Mouse (Mus musculus): Measurements from ENCODE around the gene Prkci. TPM values are rescaled to one million over a fixed set of nuclear protein-coding genes. Genes with fewer than 3 reads are reported as not detected.

Gene Prkci
- polyA plus RNA-seq (2012; rRNA removed; ENCODE audit: low replicate concordance), result 3.4 and 5.8 TPM in 2 replicates

DNA sequence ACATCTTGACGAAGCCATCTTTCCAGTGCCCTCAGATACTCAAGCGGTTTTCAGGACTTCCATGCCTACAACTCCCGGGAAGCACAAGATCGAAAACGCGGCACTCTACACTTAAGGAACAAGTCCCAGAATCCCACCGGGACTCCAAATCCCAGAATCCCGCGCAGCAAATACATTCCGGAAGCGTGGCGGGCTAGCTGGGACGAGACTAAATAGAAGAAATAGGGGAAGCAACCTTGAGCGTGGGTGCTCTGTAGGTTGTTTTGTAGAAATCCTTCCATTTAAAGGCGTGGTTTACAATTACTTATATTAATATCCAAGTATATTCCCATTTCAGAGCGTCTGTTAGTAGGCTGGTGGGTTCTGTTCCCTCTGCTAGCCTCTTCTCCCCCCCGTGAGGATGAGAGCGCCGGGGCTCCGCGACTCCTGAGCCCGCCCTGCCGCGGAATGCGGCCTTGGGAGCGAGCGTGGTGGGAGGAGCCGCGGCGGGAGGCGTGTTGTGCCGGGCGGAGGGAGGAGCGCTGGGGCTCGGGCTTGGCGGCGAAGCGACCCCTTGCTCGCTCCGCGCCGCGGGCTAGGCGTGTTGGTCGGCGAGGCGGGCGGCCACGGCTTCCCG is at the start of gene Prkci:
Gene Prkci (plus strand): TSS at position 465 of the 616 bp plus-strand sequence.

DNA sequence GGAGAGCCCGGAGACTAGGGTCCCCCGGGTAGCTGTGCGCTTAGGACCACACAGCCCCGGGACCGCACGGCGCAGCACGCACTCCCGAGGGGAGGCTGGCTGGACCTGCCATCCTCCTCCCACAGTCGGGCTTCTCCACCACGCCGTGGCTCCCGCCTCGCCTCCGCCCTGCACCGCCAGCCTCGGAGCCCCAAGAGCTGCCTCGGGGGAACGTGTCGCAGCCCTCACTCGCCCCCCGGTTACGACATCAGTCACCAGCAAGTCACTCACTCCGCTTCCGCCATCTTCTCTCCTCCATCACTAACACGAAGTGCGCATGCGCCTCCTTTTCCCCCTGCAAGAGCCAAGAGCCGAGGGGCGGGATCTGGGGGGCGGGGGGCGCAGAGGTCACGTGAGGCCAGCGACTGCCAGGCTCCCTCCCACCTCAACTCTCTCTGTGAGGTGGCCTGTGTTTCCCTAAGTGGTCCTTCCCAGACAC is 26.4 kb upstream of the Prkci start, which contains the start of gene Phc3:
Gene Phc3 (minus strand): TSS at position 312 of the 478 bp plus-strand sequence.

DNA sequence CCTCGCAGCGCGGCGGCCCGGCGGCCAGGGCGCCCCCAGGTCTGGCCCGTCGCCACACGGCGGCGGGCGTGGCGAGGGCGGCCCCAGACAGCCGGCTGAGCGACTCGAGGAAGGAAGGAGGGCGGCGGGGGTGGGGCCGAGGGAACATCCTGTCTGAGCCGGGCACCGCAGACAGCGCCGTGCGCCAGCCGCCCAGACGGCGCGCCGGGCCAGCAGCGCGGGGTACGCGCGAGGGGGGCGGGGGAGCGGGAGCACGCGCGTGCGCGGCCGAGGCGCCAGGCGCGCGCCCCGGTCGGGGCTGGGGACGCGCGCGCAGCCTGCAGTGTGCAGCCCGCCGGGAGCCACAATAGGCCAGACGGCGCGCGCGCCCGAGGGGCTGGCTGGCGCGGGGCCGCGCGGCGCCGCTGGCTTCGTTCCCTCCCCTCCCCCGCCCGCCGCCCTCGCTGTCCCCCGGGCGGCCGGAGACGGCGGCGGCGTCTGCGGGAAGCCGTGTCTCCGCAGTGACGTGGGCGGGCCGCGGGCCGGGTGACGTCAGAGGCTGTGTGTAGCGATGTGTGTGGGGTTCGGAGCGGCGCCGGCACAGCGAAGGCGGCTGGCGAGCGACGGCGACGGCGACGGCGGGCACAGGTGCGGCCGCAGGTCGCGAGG is 99.1 kb downstream of the Prkci start, which contains the start of gene Skil:
Gene Skil (plus strand): TSS at position 528 of the 648 bp plus-strand sequence.

Other genes with a start within 250 kb of the Prkci start
- not detected in 2 replicates for gene Samd7, start 249.5 kb upstream of the Prkci start, polyA plus RNA-seq (2012; rRNA removed; ENCODE audit: low replicate concordance)
- 2.6 and 3.5 TPM in 2 replicates for gene Sec62, start 202.9 kb upstream of the Prkci start, polyA plus RNA-seq (2012; rRNA removed; ENCODE audit: low replicate concordance)
- 15.5 and 39.5 TPM in 2 replicates for gene Gpr160, start 139.8 kb upstream of the Prkci start, polyA plus RNA-seq (2012; rRNA removed; ENCODE audit: low replicate concordance)
- gene Phc3, start 26.3 kb upstream of the Prkci start, polyA plus RNA-seq (2012; rRNA removed; ENCODE audit: low replicate concordance), result 8.0 and 14.0 TPM in 2 replicates
- gene Skil, start 99.3 kb downstream of the Prkci start, polyA plus RNA-seq (2012; rRNA removed; ENCODE audit: low replicate concordance), result 2.4 and 3.7 TPM in 2 replicates
- gene Cldn11, start 154.2 kb downstream of the Prkci start, polyA plus RNA-seq (2012; rRNA removed; ENCODE audit: low replicate concordance), result 0.12 and 0.27 TPM in 2 replicates

Measured in duodenum, adult 2 months (tissue).